Mouse (Mus musculus) retina, postnatal 7 days (tissue): ENCODE data around the gene Mfap1a.

ENCODE experiments used
- DNase-seq: peaks from one replicate; pipeline ENCODE4 v3.0.0-alpha.2; 2012; ENCODE audit warnings: low read depth, low spot score

Gene Mfap1a

GRCm38 (mm10) chr2:121442259-121443067 is 64.0 kb downstream of the Mfap1a start:
- no peak for DNase-seq
